Mouse (Mus musculus) G1E (cell line): Measurements from ENCODE around the gene Vac14. TPM values are rescaled to one million over a fixed set of nuclear protein-coding genes. Genes with fewer than 3 reads are reported as not detected.

Experiments
- ATAC-seq: 2 replicates; pipeline ENCODE4 v1.8.0; 2016; ENCODE audit warnings: mild to moderate bottlenecking; ENCODE audit not compliant: insufficient number of reproducible peaks, poor library complexity, low FRiP score, severe bottlenecking; ENCODE audit errors: extremely low read depth
- DNase-seq: peaks from one replicate; pipeline ENCODE4 v3.0.0; 2012; ENCODE audit warnings: low spot score
- H3K27me3 ChIP-seq: 2 replicates; pipeline ENCODE4 v1.6.1; 2012; ENCODE audit warnings: mild to moderate bottlenecking, low read length, inconsistent platforms; ENCODE audit not compliant: insufficient read depth
- H3K36me3 ChIP-seq: replicated peaks from 2 replicates; pipeline ENCODE3; 2012; ENCODE audit warnings: mild to moderate bottlenecking, inconsistent platforms
- H3K4me1 ChIP-seq: 2 replicates; pipeline ENCODE4 v1.6.1; 2012; ENCODE audit warnings: low read depth, low read length, inconsistent platforms, mixed read lengths; ENCODE audit not compliant: insufficient read depth
- H3K4me3 ChIP-seq: 2 replicates; pipeline ENCODE4 v1.5.1; 2012; ENCODE audit warnings: low read depth, mild to moderate bottlenecking, inconsistent platforms, low read length, moderate library complexity, mixed read lengths
- H3K9me3 ChIP-seq: replicated peaks from 2 replicates; pipeline ENCODE4 v1.6.1; 2012; ENCODE audit warnings: inconsistent platforms
- CTCF ChIP-seq: IDR thresholded peaks from 2 replicates; pipeline ENCODE4 v1.5.1; 2012; ENCODE audit warnings: low read depth, low read length, inconsistent platforms, mixed read lengths
- GATA1 ChIP-seq: IDR thresholded peaks from 2 replicates; pipeline ENCODE4 v1.6.1; 2012; ENCODE audit warnings: borderline replicate concordance, low read length, inconsistent platforms, mixed read lengths
- GATA2 ChIP-seq: IDR thresholded peaks from 2 replicates; pipeline ENCODE4 v1.6.1; 2012; ENCODE audit warnings: low read depth, low read length, inconsistent platforms, borderline replicate concordance
- POLR2AphosphoS5 ChIP-seq: IDR thresholded peaks from 2 replicates; pipeline ENCODE4 v1.6.1; 2012; ENCODE audit warnings: low read depth, low read length, inconsistent platforms; ENCODE audit not compliant: insufficient replicate concordance
- TAL1 ChIP-seq: conservative IDR thresholded peaks from 2 replicates; pipeline ENCODE4 v1.6.1; 2012; ENCODE audit warnings: low read depth, low read length, inconsistent platforms, mixed read lengths
- polyA plus RNA-seq: library from polyadenylated mRNA; stranded (reverse); fragments of >175 nt; gene quantifications from 2 replicates; pipeline ENCODE4 v1.2.3, GENCODE M21; 2012
- total RNA-seq, 2 experiments: library from RNA; stranded (forward) in 1 of 2; stranded (reverse) in 1 of 2; fragments of 200-1000 nt in 1 of 2; fragments of >200 nt in 1 of 2; fragmentation: Nextera tagmentation in 1 of 2; gene quantifications; 2 replicates each; pipeline ENCODE4 v1.2.3; 2014 to 2017

Gene Vac14
- total and polyA plus RNA-seq, 3 experiments = 25.7 to 70.1 (median 52.1) TPM

DNA sequence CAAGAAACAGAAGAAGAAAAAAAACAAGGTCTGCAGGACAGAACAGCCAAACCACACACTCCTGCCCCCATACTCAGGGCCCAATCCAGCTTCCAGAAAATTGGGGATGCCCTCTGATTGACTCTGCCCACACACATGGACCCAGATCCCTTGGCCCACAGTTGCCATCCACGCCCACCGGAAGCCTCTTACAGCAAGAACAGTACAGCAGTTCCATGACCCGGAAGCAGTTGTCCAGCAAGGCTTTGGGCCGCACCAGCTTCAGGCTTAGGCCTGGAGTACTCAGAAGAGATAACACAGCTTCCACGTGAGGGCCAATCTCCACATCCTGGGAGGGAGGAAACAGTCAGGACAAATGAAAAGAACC, 124.0 kb downstream of the Vac14 start:
- TF ChIP-seq GATA1 (no peak), CTCF (no peak), GATA2 (no peak), POLR2AphosphoS5 (no peak), TAL1 (no peak)

DNA sequence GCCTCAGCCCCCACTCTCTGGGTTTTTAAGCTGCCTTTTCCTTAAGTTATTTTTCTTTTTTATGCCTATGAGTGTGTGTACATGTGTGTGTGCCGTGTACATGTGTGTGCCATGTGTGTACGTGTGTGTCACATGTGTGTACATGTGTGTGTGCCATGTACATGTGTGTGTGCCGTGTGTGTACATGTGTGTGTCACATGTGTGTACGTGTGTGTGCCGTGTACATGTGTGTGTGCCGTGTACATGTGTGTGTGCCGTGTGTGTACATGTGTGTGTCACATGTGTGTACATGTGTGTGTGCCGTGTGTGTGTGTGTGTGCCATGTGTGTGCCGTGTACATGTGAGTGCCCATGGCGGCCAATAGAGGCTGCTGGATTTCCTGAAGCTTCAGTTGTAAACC, 126.8 kb downstream of the Vac14 start:
- TF ChIP-seq GATA1 (no peak), TAL1 (no peak), GATA2 (no peak), CTCF (no peak), POLR2AphosphoS5 (no peak; the same call in 1 of the 2 replicates)
- peaks cover 3% of the 10 kb centered on the region for H3K9me3 ChIP-seq
- peaks cover 47% of the 10 kb centered on the region for H3K27me3 ChIP-seq
- no peaks in the 10 kb centered on the region for H3K36me3 ChIP-seq
- no peaks in the 10 kb centered on the region for H3K4me1 ChIP-seq
- H3K4me3 ChIP-seq = peak overlapping the region; percentile 44; the same call in 1 of the 2 replicates
- ATAC-seq (no peak), DNase-seq (no peak)

More for the DNA sequence above, 124.0 kb downstream of the Vac14 start:
- no peaks in the 10 kb centered on the region; the same call in 1 of the 2 replicates for H3K4me1 ChIP-seq
- DNase-seq (no peak), ATAC-seq (no peak)
- H3K9me3 ChIP-seq = peaks cover 3% of the 10 kb centered on the region
- peaks cover 53% of the 10 kb centered on the region for H3K27me3 ChIP-seq
- no peak overlapping the region for H3K4me3 ChIP-seq
- H3K36me3 ChIP-seq = no peaks in the 10 kb centered on the region

DNA sequence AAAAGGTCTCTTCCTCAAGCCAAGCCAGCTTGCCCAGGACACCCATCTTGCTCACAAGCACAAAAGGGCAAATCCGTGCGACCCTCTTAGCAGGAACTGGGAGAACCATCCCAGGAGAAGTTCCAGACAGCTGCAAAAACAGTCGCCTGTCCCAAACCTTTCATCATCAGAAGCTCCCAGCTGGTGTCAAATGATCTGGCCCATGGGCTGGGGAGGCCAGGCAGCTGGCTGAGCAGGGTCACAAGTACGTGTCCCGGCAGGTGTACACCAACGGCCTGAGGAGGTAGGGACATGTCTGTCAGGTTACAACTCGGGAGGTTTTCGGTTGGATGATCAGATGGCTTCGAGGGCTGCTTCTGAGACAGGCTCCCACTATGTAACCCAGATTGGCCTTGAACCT, 128.3 kb downstream of the Vac14 start:
- Histone ChIP-seq H3K27me3 (peaks cover 42% of the 10 kb centered on the region), H3K36me3 (no peaks in the 10 kb centered on the region), H3K4me1 (no peaks in the 10 kb centered on the region), H3K4me3 (no peak overlapping the region), H3K9me3 (peaks cover 3% of the 10 kb centered on the region)
- TF ChIP-seq POLR2AphosphoS5 (no peak), CTCF (no peak), TAL1 (no peak), GATA2 (no peak), GATA1 (no peak)
- ATAC-seq (no peak), DNase-seq (no peak)

DNA sequence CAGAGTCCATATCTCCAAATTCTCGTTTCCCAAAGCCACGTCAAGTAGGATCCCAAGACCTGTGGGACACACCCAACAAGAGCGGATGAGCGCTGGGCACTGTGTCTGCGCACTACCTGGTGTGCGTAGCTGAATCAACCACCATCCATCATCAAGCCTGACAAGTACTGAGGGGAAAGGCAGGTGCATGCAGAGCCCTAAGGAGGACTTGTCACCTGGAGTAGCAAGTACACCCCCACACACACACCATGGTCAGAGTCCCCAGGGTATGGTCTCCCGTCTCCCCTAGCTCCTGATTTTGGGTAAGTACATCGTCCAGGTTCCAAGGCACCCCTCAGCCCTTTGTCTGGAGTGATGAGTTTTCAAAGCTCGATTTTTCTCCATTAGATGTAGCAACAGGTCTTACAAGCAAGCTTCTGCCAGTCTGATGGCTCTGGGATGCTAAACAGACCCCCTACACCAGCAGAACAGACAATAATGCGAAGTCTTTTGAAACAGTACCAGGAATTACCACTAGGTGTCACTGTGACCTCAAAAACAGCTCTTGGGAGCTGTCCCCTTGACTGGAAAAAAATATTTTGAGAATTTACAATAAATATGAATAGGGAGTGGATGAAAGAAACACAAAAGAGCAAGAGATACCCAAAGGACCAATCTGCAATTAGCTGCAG, 131.2 kb downstream of the Vac14 start:
- Histone ChIP-seq H3K4me1 (no peaks in the 10 kb centered on the region), H3K9me3 (peaks cover 3% of the 10 kb centered on the region), H3K4me3 (no peak overlapping the region), H3K27me3 (peaks cover 52% of the 10 kb centered on the region), H3K36me3 (no peaks in the 10 kb centered on the region)
- TF ChIP-seq TAL1 (no peak), CTCF (peak; percentile 50)
- ATAC-seq = no peak
- DNase-seq = peak; percentile 47

DNA sequence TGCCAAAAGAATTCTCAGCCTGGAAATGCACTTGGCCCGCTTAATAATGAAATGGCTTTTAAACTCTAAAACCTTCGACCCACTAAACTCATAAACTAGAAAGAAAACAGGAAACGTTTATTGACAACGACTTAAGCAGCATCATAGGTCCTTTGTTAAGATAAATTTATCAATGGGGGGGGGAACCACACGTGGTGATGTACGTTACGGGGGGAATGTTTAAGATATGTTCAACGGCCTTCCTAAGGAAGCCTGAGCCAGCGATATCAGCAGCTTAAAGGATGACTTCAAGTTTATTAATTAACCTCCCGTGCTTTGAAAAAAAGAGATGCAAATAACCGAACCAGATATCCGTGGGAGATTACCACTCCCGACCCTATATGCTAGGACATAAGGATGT, 131.9 kb downstream of the Vac14 start:
- Histone ChIP-seq H3K4me1 (no peaks in the 10 kb centered on the region), H3K36me3 (no peaks in the 10 kb centered on the region), H3K4me3 (no peak overlapping the region), H3K27me3 (peaks cover 56% of the 10 kb centered on the region), H3K9me3 (peaks cover under 1% of the 10 kb centered on the region)
- DNase-seq (no peak), ATAC-seq (no peak)
- TF ChIP-seq GATA1 = no peak
- TF ChIP-seq GATA2 = no peak
- TF ChIP-seq CTCF = no peak
- TF ChIP-seq TAL1 = no peak
- no peak for TF ChIP-seq POLR2AphosphoS5

DNA sequence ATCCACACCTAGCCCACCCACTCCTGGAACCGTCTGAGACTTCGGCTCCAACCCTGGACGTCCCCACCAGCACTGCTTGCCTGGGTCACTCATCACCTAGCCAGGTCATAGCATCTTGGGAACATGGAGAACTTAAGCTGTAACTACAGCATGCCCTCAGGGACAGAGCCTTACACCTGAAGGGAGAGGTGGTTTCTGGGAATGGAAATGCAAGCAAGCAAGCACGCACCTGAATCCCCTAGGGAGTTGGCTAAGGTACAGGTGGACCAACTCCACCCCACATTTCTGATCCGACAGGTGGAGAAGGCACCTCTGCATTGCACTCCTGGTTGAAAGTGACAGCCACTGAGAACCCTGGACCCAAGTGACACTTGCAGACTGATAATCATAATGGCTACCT, 133.1 kb downstream of the Vac14 start:
- no peaks in the 10 kb centered on the region for H3K9me3 ChIP-seq
- peaks cover 60% of the 10 kb centered on the region for H3K27me3 ChIP-seq
- DNase-seq (no peak), ATAC-seq (no peak)
- TF ChIP-seq POLR2AphosphoS5 (no peak), GATA1 (no peak), GATA2 (no peak), TAL1 (no peak), CTCF (no peak)
- H3K4me3 ChIP-seq = no peak overlapping the region
- 0 out of 2 replicates have a peak, but pooled peaks cover 2% of the 10 kb centered on the region for H3K4me1 ChIP-seq
- no peaks in the 10 kb centered on the region for H3K36me3 ChIP-seq
